Mouse (Mus musculus) MEL (cell line): ENCODE measurements around the gene Epc2. TPM values are rescaled to one million over a fixed set of nuclear protein-coding genes. Genes with fewer than 3 reads are reported as not detected.
A peak's percentile ranks its signal among the peaks of the same experiment; 100 is the strongest.

Source experiments
- DNase-seq: peaks from one replicate; pipeline ENCODE4 v3.0.0; 2011; ENCODE audit warnings: low read depth, low spot score
- H3K27ac ChIP-seq: 2 replicates; pipeline ENCODE4 v1.5.1; 2012; ENCODE audit warnings: low read depth, mild to moderate bottlenecking, control low read depth, low read length, moderate library complexity; ENCODE audit not compliant: control insufficient read depth
- H3K27me3 ChIP-seq, 2 experiments: fragments of 150-350 bp in 1 of 2; sonication (generic) in 1 of 2; 2 replicates each; pipeline ENCODE4 v1.6.1; 2012; ENCODE audit warnings: low read length in 2 of 2, mild to moderate bottlenecking in 2 of 2, improper control_type of control experiment in 1 of 2, moderate library complexity in 1 of 2; ENCODE audit not compliant: insufficient read depth in 2 of 2, control insufficient read depth in 1 of 2
- H3K36me3 ChIP-seq, 2 experiments: 2 replicates each; pipeline ENCODE4 v1.6.1; 2012 to 2014; ENCODE audit warnings: low read length in 2 of 2, improper control_type of control experiment in 1 of 2, inconsistent platforms in 1 of 2, mild to moderate bottlenecking in 1 of 2; ENCODE audit not compliant: insufficient read depth in 2 of 2, control insufficient read depth in 1 of 2
- H3K4me1 ChIP-seq, 2 experiments: fragments of 150-350 bp in 1 of 2; sonication (generic) in 1 of 2; 2 replicates each; pipeline ENCODE4 v1.6.1; 2012; ENCODE audit warnings: low read length in 2 of 2, improper control_type of control experiment in 1 of 2, mild to moderate bottlenecking in 1 of 2; ENCODE audit not compliant: insufficient read depth in 2 of 2, control insufficient read depth in 1 of 2
- H3K4me3 ChIP-seq, 2 experiments: fragments of 150-350 bp in 1 of 2; sonication (generic) in 1 of 2; 2 replicates each; pipeline ENCODE4 v1.5.1; 2012; ENCODE audit warnings: low read depth in 2 of 2, low read length in 2 of 2, mild to moderate bottlenecking in 2 of 2, moderate library complexity in 2 of 2, control low read depth in 1 of 2, improper control_type of control experiment in 1 of 2; ENCODE audit not compliant: control insufficient read depth in 1 of 2, insufficient read depth in 1 of 2
- H3K79me2 ChIP-seq: 2 replicates; pipeline ENCODE4 v1.6.1; 2012; ENCODE audit warnings: mild to moderate bottlenecking, low read length, moderate library complexity; ENCODE audit not compliant: control insufficient read depth, poor library complexity, insufficient read depth
- H3K9ac ChIP-seq: 2 replicates; pipeline ENCODE4 v1.6.1; 2012; ENCODE audit warnings: low read depth, mild to moderate bottlenecking, control low read depth, low read length, moderate library complexity; ENCODE audit not compliant: control insufficient read depth, poor library complexity, severe bottlenecking
- H3K9me3 ChIP-seq: fragments of 150-350 bp; sonication (generic); replicated peaks from 2 replicates; pipeline ENCODE4 v1.6.1; 2012; ENCODE audit warnings: mild to moderate bottlenecking, low read length, improper control_type of control experiment, moderate library complexity; ENCODE audit not compliant: insufficient read depth
- BHLHE40 ChIP-seq: IDR thresholded peaks from 2 replicates; pipeline ENCODE4 v1.6.1; 2012; ENCODE audit warnings: low read depth, mild to moderate bottlenecking, inconsistent platforms, low read length, improper control_type of control experiment, borderline replicate concordance
- CHD2 ChIP-seq: IDR thresholded peaks from 2 replicates; pipeline ENCODE4 v1.6.1; 2011; ENCODE audit warnings: low read length, improper control_type of control experiment
- E2F4 ChIP-seq: IDR thresholded peaks from 2 replicates; pipeline ENCODE4 v1.6.1; 2011; ENCODE audit warnings: low read depth, low read length, improper control_type of control experiment, borderline replicate concordance
- ELF1 ChIP-seq: IDR thresholded peaks from 2 replicates; pipeline ENCODE4 v1.6.1; 2014; ENCODE audit warnings: low read depth, mild to moderate bottlenecking, inconsistent platforms, low read length, improper control_type of control experiment, moderate library complexity
- GATA1 ChIP-seq: IDR thresholded peaks from 2 replicates; pipeline ENCODE4 v1.6.1; 2011; ENCODE audit warnings: low read depth, low read length, improper control_type of control experiment
- HCFC1 ChIP-seq: IDR thresholded peaks from 2 replicates; pipeline ENCODE4 v1.6.1; 2012; ENCODE audit warnings: low read depth, mild to moderate bottlenecking, inconsistent platforms, low read length, improper control_type of control experiment, moderate library complexity
- MAFK ChIP-seq: IDR thresholded peaks from 2 replicates; pipeline ENCODE4 v1.6.1; 2011; ENCODE audit warnings: low read depth, mild to moderate bottlenecking, low read length, improper control_type of control experiment, borderline replicate concordance
- MAX ChIP-seq: IDR thresholded peaks from 2 replicates; pipeline ENCODE4 v1.6.1; 2011; ENCODE audit warnings: low read length, improper control_type of control experiment
- MAZ ChIP-seq: IDR thresholded peaks from 2 replicates; pipeline ENCODE4 v1.6.1; 2012; ENCODE audit warnings: low read depth, mild to moderate bottlenecking, inconsistent platforms, low read length, improper control_type of control experiment
- MXI1 ChIP-seq: IDR thresholded peaks from 2 replicates; pipeline ENCODE4 v1.6.1; 2011; ENCODE audit warnings: mild to moderate bottlenecking, low read depth, low read length, improper control_type of control experiment
- POLR2A ChIP-seq, 2 experiments: IDR thresholded peaks; 2 replicates each; pipeline ENCODE4 v1.6.1; 2011 to 2012; ENCODE audit warnings: low read length in 2 of 2, mild to moderate bottlenecking in 2 of 2, control low read depth in 1 of 2, improper control_type of control experiment in 1 of 2, low read depth in 1 of 2, moderate library complexity in 1 of 2; ENCODE audit not compliant: control insufficient read depth in 1 of 2, insufficient read depth in 1 of 2, poor library complexity in 1 of 2
- POLR2AphosphoS2 ChIP-seq: IDR thresholded peaks from 2 replicates; pipeline ENCODE4 v1.6.1; 2011; ENCODE audit warnings: low read length, improper control_type of control experiment
- SIN3A ChIP-seq: IDR thresholded peaks from 2 replicates; pipeline ENCODE4 v1.6.1; 2012; ENCODE audit warnings: low read length, improper control_type of control experiment, inconsistent platforms
- SMC3 ChIP-seq: IDR thresholded peaks from 2 replicates; pipeline ENCODE4 v1.6.1; 2011; ENCODE audit warnings: low read depth, low read length, improper control_type of control experiment
- TBP ChIP-seq: IDR thresholded peaks from 2 replicates; pipeline ENCODE4 v1.8.0; 2011; ENCODE audit warnings: low read depth, low read length, improper control_type of control experiment
- ZC3H11A ChIP-seq: IDR thresholded peaks from 2 replicates; pipeline ENCODE4 v1.6.1; 2012; ENCODE audit warnings: low read depth, mild to moderate bottlenecking, inconsistent platforms, low read length, improper control_type of control experiment
- ZKSCAN1 ChIP-seq: IDR thresholded peaks from 2 replicates; pipeline ENCODE4 v1.6.1; 2012; ENCODE audit warnings: low read depth, mild to moderate bottlenecking, inconsistent platforms, low read length, improper control_type of control experiment, moderate library complexity
- polyA plus RNA-seq, 2 experiments: library from polyadenylated mRNA; stranded (reverse) in 1 of 2; unstranded in 1 of 2; fragments of >175 nt in 1 of 2; fragments of >200 nt in 1 of 2; gene quantifications; 2 replicates each; pipeline versions ENCODE4 v1.2.1 to v1.2.4; 2012; ENCODE audit warnings: low replicate concordance in 2 of 2, low read depth in 1 of 2; ENCODE audit not compliant: insufficient read length in 2 of 2, insufficient read depth in 1 of 2, missing spikeins in 1 of 2
- total RNA-seq: library from RNA; depleted of rRNA; stranded (reverse); fragments of 300-350 nt; gene quantifications from 2 replicates; pipeline ENCODE4 v1.2.3, GENCODE M21; 2012

Gene Epc2
- total and polyA plus RNA-seq, 3 experiments = 14.3 to 15.4 TPM; not detected in 1

GRCm38 (mm10) chr2:49451637-49452211 lies 438 bp downstream of the Epc2 start:
- Histone ChIP-seq H3K9me3 (no peaks in the 10 kb centered on the region), H3K27ac (peak overlapping the region; percentile 95), H3K4me1 (peaks cover 0 to 6% of the 10 kb centered on the region in 2 experiments; a peak in 1 of 4 replicates), H3K79me2 (peaks cover 36% of the 10 kb centered on the region), H3K4me3 (peak overlapping the region in 1 of 2 experiments; percentile 83; a peak in 3 of 4 replicates), H3K9ac (peak overlapping the region; percentile 98), H3K36me3 (peaks cover 0 to 14% of the 10 kb centered on the region in 2 experiments; a peak in 2 of 4 replicates)
- peak; percentile 92 for DNase-seq
- TF ChIP-seq TBP = 0 out of 2 replicates have a peak, but pooled peaks have one; percentile 26
- TF ChIP-seq POLR2A (IDR thresholded peaks at IDR 0.05; ENCODE audit: control insufficient read depth in 1 of 2, insufficient read depth in 1 of 2, low read depth in 1 of 2, low read length in 2 of 2, poor library complexity in 1 of 2) = 0 out of 4 replicates have a peak, but pooled peaks of 1 of the 2 experiments have one; percentile 23
- peak; percentile 85; the same call in 1 of the 2 replicates for TF ChIP-seq MAZ
- no peak for TF ChIP-seq ELF1
- TF ChIP-seq, all 39 proteins: peak for 3
- no peaks in the 10 kb centered on the region for H3K27me3 ChIP-seq

GRCm38 (mm10) chr2:49452451-49453081 lies 1.3 kb downstream of the Epc2 start:
- Histone ChIP-seq H3K9me3 (no peaks in the 10 kb centered on the region), H3K9ac (peak overlapping the region; percentile 62), H3K27ac (no peak overlapping the region), H3K4me3 (peak overlapping the region; percentile 66 to 83), H3K27me3 (no peaks in the 10 kb centered on the region), H3K36me3 (peaks cover 0 to 14% of the 10 kb centered on the region in 2 experiments; a peak in 2 of 4 replicates), H3K4me1 (peaks cover 0 to 6% of the 10 kb centered on the region in 2 experiments; a peak in 1 of 4 replicates), H3K79me2 (peaks cover 41% of the 10 kb centered on the region)
- TF ChIP-seq TBP = 0 out of 2 replicates have a peak, but pooled peaks have one; percentile 52
- TF ChIP-seq MAX = no peak
- TF ChIP-seq POLR2AphosphoS2 = no peak
- TF ChIP-seq E2F4 = no peak
- 0 out of 2 replicates have a peak, but pooled peaks have one; percentile 15 for TF ChIP-seq HCFC1
- TF ChIP-seq SIN3A = peak; percentile 97
- TF ChIP-seq GATA1 = 0 out of 2 replicates have a peak, but pooled peaks have one; percentile 2
- peak; percentile 84 for TF ChIP-seq ELF1
- peak; percentile 59 for TF ChIP-seq MXI1
- peak; percentile 94 for DNase-seq

- H3K4me3 ChIP-seq = no peak overlapping the region
- peaks cover 0 to 13% of the 10 kb centered on the region in 2 experiments; a peak in 2 of 4 replicates for H3K36me3 ChIP-seq
- peaks cover 75% of the 10 kb centered on the region for H3K79me2 ChIP-seq
- DNase-seq = peak; percentile 17
- H3K27me3 ChIP-seq = no peaks in the 10 kb centered on the region
- TF ChIP-seq TBP = no peak
- no peak for TF ChIP-seq E2F4
- no peak for TF ChIP-seq MAFK
- no peak for TF ChIP-seq SIN3A
- no peak for TF ChIP-seq BHLHE40
- no peak for TF ChIP-seq ZKSCAN1
- no peak for TF ChIP-seq ZC3H11A
- TF ChIP-seq SMC3 = no peak
- no peak for TF ChIP-seq CHD2
- no peaks in the 10 kb centered on the region for H3K9me3 ChIP-seq
- no peak overlapping the region for H3K27ac ChIP-seq
- H3K4me1 ChIP-seq = peaks cover 0 to 6% of the 10 kb centered on the region in 2 experiments; a peak in 1 of 4 replicates
- H3K9ac ChIP-seq = no peak overlapping the region
These were observed 6.5 kb downstream of the Epc2 start for GRCm38 (mm10) chr2:49457797-49458196.
